Mouse (Mus musculus) CH12.LX (cell line): Measurements from ENCODE around the gene Rab8b. TPM values are rescaled to one million over a fixed set of nuclear protein-coding genes. Genes with fewer than 3 reads are reported as not detected.

Experiments
- DNase-seq: peaks from one replicate; pipeline ENCODE4 v3.0.0-alpha.2; 2013; ENCODE audit errors: extremely low read depth
- H3K27ac ChIP-seq: 2 replicates; pipeline ENCODE4 v1.5.1; 2012; ENCODE audit warnings: low read depth, mild to moderate bottlenecking, control low read depth, moderate library complexity; ENCODE audit not compliant: insufficient read depth
- H3K27me3 ChIP-seq: replicated peaks from 2 replicates; pipeline ENCODE3; 2012; ENCODE audit warnings: inconsistent platforms
- H3K36me3 ChIP-seq, 2 experiments: replicated peaks in 1 of 2; 2 replicates each; pipeline versions ENCODE3 to v1.6.1; 2012; ENCODE audit warnings: inconsistent platforms in 1 of 2, low read length in 1 of 2, mild to moderate bottlenecking in 1 of 2, mixed read lengths in 1 of 2, moderate library complexity in 1 of 2; ENCODE audit not compliant: control insufficient read depth in 1 of 2, insufficient read depth in 1 of 2
- H3K4me1 ChIP-seq, 2 experiments: 2 replicates each; pipeline ENCODE4 v1.6.1; 2012; ENCODE audit warnings: inconsistent platforms in 1 of 2, moderate library complexity in 1 of 2; ENCODE audit not compliant: insufficient read depth in 2 of 2, control insufficient read depth in 1 of 2
- H3K4me2 ChIP-seq: 2 replicates; pipeline ENCODE4 v1.6.1; 2012; ENCODE audit warnings: low read depth, mild to moderate bottlenecking, control low read depth; ENCODE audit not compliant: poor library complexity, insufficient read depth, severe bottlenecking
- H3K4me3 ChIP-seq, 3 experiments: fragments of 150-350 bp in 1 of 3; sonication (generic) in 1 of 3; replicated peaks in 1 of 3; 2 replicates each; pipeline versions ENCODE3 to v1.5.1; 2011 to 2012; ENCODE audit warnings: low read depth in 2 of 3, low read length in 2 of 3, mild to moderate bottlenecking in 2 of 3, moderate library complexity in 2 of 3, control low read depth in 1 of 3, improper control_type of control experiment in 1 of 3, inconsistent platforms in 1 of 3, mixed read lengths in 1 of 3; ENCODE audit not compliant: poor library complexity in 1 of 3
- H3K79me2 ChIP-seq: replicated peaks from 2 replicates; pipeline ENCODE4 v1.6.1; 2012; ENCODE audit warnings: mild to moderate bottlenecking, moderate library complexity; ENCODE audit not compliant: control insufficient read depth, poor library complexity, insufficient read depth, severe bottlenecking; ENCODE audit errors: extremely low read depth
- H3K9ac ChIP-seq: 2 replicates; pipeline ENCODE4 v1.6.1; 2012; ENCODE audit warnings: low read depth, mild to moderate bottlenecking, control low read depth, moderate library complexity; ENCODE audit not compliant: insufficient read depth
- H3K9me3 ChIP-seq: replicated peaks from 2 replicates; pipeline ENCODE3; 2012; ENCODE audit warnings: low read length, inconsistent platforms, mixed read lengths
- BHLHE40 ChIP-seq: IDR thresholded peaks from 2 replicates; pipeline ENCODE4 v1.6.1; 2011; ENCODE audit warnings: mild to moderate bottlenecking, low read depth, low read length, improper control_type of control experiment
- CHD1 ChIP-seq: IDR thresholded peaks from 2 replicates; pipeline ENCODE4 v1.6.1; 2012; ENCODE audit warnings: low read depth, low read length, improper control_type of control experiment, inconsistent platforms
- CHD2 ChIP-seq: IDR thresholded peaks from 2 replicates; pipeline ENCODE4 v1.6.1; 2011; ENCODE audit warnings: low read length, improper control_type of control experiment
- E2F4 ChIP-seq: IDR thresholded peaks from 2 replicates; pipeline ENCODE4 v1.6.1; 2011; ENCODE audit warnings: low read depth, low read length, improper control_type of control experiment; ENCODE audit not compliant: insufficient replicate concordance
- EP300 ChIP-seq: IDR thresholded peaks from 2 replicates; pipeline ENCODE4 v1.6.1; 2011; ENCODE audit warnings: low read length, improper control_type of control experiment
- GABPA ChIP-seq: IDR thresholded peaks from 2 replicates; pipeline ENCODE4 v1.6.1; 2012; ENCODE audit warnings: low read depth, low read length, improper control_type of control experiment, inconsistent platforms; ENCODE audit not compliant: insufficient replicate concordance
- HCFC1 ChIP-seq: IDR thresholded peaks from 2 replicates; pipeline ENCODE4 v1.6.1; 2012; ENCODE audit warnings: low read depth, mild to moderate bottlenecking, inconsistent platforms, low read length, improper control_type of control experiment
- MAX ChIP-seq: IDR thresholded peaks from 2 replicates; pipeline ENCODE4 v1.6.1; 2011; ENCODE audit warnings: low read length, improper control_type of control experiment
- MYC ChIP-seq: IDR thresholded peaks from 2 replicates; pipeline ENCODE4 v1.6.1; 2011; ENCODE audit warnings: low read depth, mild to moderate bottlenecking, improper control_type of control experiment, low read length
- PAX5 ChIP-seq: IDR thresholded peaks from 2 replicates; pipeline ENCODE4 v1.6.1; 2012; ENCODE audit warnings: low read length, inconsistent platforms, mixed read lengths
- POLR2A ChIP-seq: IDR thresholded peaks from 2 replicates; pipeline ENCODE4 v1.6.1; 2011; ENCODE audit warnings: low read depth, mild to moderate bottlenecking, improper control_type of control experiment, low read length
- POLR2AphosphoS2 ChIP-seq: IDR thresholded peaks from 2 replicates; pipeline ENCODE4 v1.6.1; 2011; ENCODE audit warnings: low read depth, low read length, improper control_type of control experiment
- SIN3A ChIP-seq: IDR thresholded peaks from 2 replicates; pipeline ENCODE4 v1.6.1; 2012; ENCODE audit warnings: low read length, improper control_type of control experiment, inconsistent platforms
- TCF12 ChIP-seq: IDR thresholded peaks from 2 replicates; pipeline ENCODE4 v1.6.1; 2014; ENCODE audit warnings: low read depth, mild to moderate bottlenecking, inconsistent platforms, low read length, improper control_type of control experiment
- UBTF ChIP-seq: IDR thresholded peaks from 2 replicates; pipeline ENCODE4 v1.6.1; 2012; ENCODE audit warnings: low read depth, mild to moderate bottlenecking, inconsistent platforms, low read length, improper control_type of control experiment, moderate library complexity
- USF1 ChIP-seq: IDR thresholded peaks from 2 replicates; pipeline ENCODE4 v1.6.1; 2014; ENCODE audit warnings: low read depth, mild to moderate bottlenecking, inconsistent platforms, low read length, improper control_type of control experiment
- USF2 ChIP-seq: conservative IDR thresholded peaks from 2 replicates; pipeline ENCODE4 v1.6.1; 2011; ENCODE audit warnings: low read depth, low read length, improper control_type of control experiment
- ZC3H11A ChIP-seq: IDR thresholded peaks from 2 replicates; pipeline ENCODE4 v1.6.1; 2012; ENCODE audit warnings: low read depth, mild to moderate bottlenecking, inconsistent platforms, low read length, improper control_type of control experiment
- ZMIZ1 ChIP-seq: IDR thresholded peaks from 2 replicates; pipeline ENCODE4 v1.6.1; 2012; ENCODE audit warnings: low read depth, mild to moderate bottlenecking, inconsistent platforms, low read length, improper control_type of control experiment
- ZNF384 ChIP-seq: IDR thresholded peaks from 2 replicates; pipeline ENCODE4 v1.6.1; 2012; ENCODE audit warnings: low read depth, low read length, improper control_type of control experiment, inconsistent platforms
- dilution Hi-C: fragments of 300-500 bp; cut with MboI; formaldehyde crosslinking; loops from 2 replicates; pipeline ENCODE4 v1.14.3; 2020; ENCODE audit warnings: low sequenced_read_pairs; ENCODE audit not compliant: extremely low pct_unique_long_range_greater_than_20kb, extremely low pct_ligation_motif_present
- in situ Hi-C: fragments of 300-500 bp; cut with MboI; formaldehyde crosslinking; loops from 3 replicates; pipeline ENCODE4 v1.14.3; 2019; ENCODE audit warnings: low sequenced_read_pairs, low pct_ligation_motif_present, low pct_unique_long_range_greater_than_20kb, mixed read lengths
- polyA plus RNA-seq: library from polyadenylated mRNA; unstranded; fragments of >175 nt; gene quantifications from 2 replicates; pipeline ENCODE4 v1.2.1, GENCODE M21; 2012; ENCODE audit warnings: low read depth; ENCODE audit not compliant: insufficient read length
- total RNA-seq, 2 experiments: library from RNA; depleted of rRNA; stranded (reverse); fragments of 300-350 nt in 1 of 2; fragments of >200 nt in 1 of 2; gene quantifications; 2 replicates each; pipeline ENCODE4 v1.2.3; 2012 to 2014

Gene Rab8b
- total and polyA plus RNA-seq, 3 experiments: 12.2 to 28.0 (median 26.1) TPM

GRCm38 (mm10) chr9:66855865-66856264 lies 63.6 kb downstream of the Rab8b start:
- Histone ChIP-seq H3K9me3 (no peaks in the 10 kb centered on the region), H3K9ac (no peak overlapping the region), H3K79me2 (no peaks in the 10 kb centered on the region), H3K4me1 (peaks cover 0 to 15% of the 10 kb centered on the region in 2 experiments; a peak in 2 of 4 replicates), H3K27me3 (no peaks in the 10 kb centered on the region), H3K4me2 (no peak overlapping the region), H3K27ac (no peak overlapping the region), H3K4me3 (no peak overlapping the region), H3K36me3 (peaks cover 12 to 69% of the 10 kb centered on the region in 2 experiments)
- in situ Hi-C loops: loop anchor here (10.0 kb wide), 1 partner anchor 89 kb away; the partner anchor contains the start of gene Rps27l
- dilution Hi-C loops: no loop called here
- no peak for DNase-seq
- TF ChIP-seq ZNF384 (no peak), E2F4 (no peak), USF2 (no peak), ZMIZ1 (no peak), ZC3H11A (no peak), MYC (no peak), POLR2AphosphoS2 (no peak), MAX (no peak), USF1 (no peak), POLR2A (no peak), HCFC1 (no peak), GABPA (no peak), CHD1 (no peak), CHD2 (no peak), EP300 (no peak), SIN3A (no peak)

- no peaks in the 10 kb centered on the region for H3K9me3 ChIP-seq
- no peak overlapping the region for H3K9ac ChIP-seq
- H3K79me2 ChIP-seq: no peaks in the 10 kb centered on the region
- H3K4me1 ChIP-seq: peaks cover 0 to 15% of the 10 kb centered on the region in 2 experiments; a peak in 2 of 4 replicates
- in situ Hi-C loops: loop anchor here (10.0 kb wide), 1 partner anchor 92 kb away; the partner anchor contains the start of gene Rps27l
- H3K36me3 ChIP-seq: peaks cover 3 to 60% of the 10 kb centered on the region in 2 experiments
- H3K27ac ChIP-seq: no peak overlapping the region
- dilution Hi-C loops: no loop called here
- no peak for TF ChIP-seq ZNF384
- no peak for TF ChIP-seq CHD1
- TF ChIP-seq UBTF: no peak
- no peak for TF ChIP-seq TCF12
- no peak for TF ChIP-seq GABPA
- no peak for TF ChIP-seq PAX5
- TF ChIP-seq MAX: no peak
- no peak for TF ChIP-seq BHLHE40
- peak; percentile 5 for DNase-seq
- H3K4me2 ChIP-seq: no peak overlapping the region
- no peak overlapping the region for H3K4me3 ChIP-seq
- H3K27me3 ChIP-seq: no peaks in the 10 kb centered on the region
Measured at GRCm38 (mm10) chr9:66852592-66852991, 66.9 kb downstream of the Rab8b start.
